Mouse (Mus musculus) A20 (cell line): Measurements from ENCODE around the gene Ch25h.

Source experiments
- DNase-seq: peaks from one replicate; pipeline ENCODE4 v3.0.0-alpha.2; 2011; ENCODE audit warnings: low read depth, low spot score

The Ch25h gene

GRCm38 (mm10) chr19:34474991-34475971 lies at the start of gene Ch25h:
TSS of gene Ch25h (minus strand) at chr19:34475164.
- no peak for DNase-seq

GRCm38 (mm10) chr19:34524646-34525045 lies 49.7 kb upstream of the Ch25h start:
- DNase-seq, result no peak

GRCm38 (mm10) chr19:34523106-34523725 lies 48.3 kb upstream of the Ch25h start:
- DNase-seq, result no peak

- peak; percentile 68 for DNase-seq
Measured at GRCm38 (mm10) chr19:34521978-34522377, 47.0 kb upstream of the Ch25h start.

- DNase-seq, result peak; percentile 57
Measured at GRCm38 (mm10) chr19:34521361-34521760, 46.4 kb upstream of the Ch25h start.

GRCm38 (mm10) chr19:34520051-34520450 lies 45.1 kb upstream of the Ch25h start:
- no peak for DNase-seq

- DNase-seq, result no peak
Measured at GRCm38 (mm10) chr19:34519646-34520045, 44.7 kb upstream of the Ch25h start.

GRCm38 (mm10) chr19:34518786-34519185 lies 43.8 kb upstream of the Ch25h start:
- no peak for DNase-seq

GRCm38 (mm10) chr19:34517812-34518594 lies 43.0 kb upstream of the Ch25h start:
- no peak for DNase-seq

GRCm38 (mm10) chr19:34517197-34517596 lies 42.2 kb upstream of the Ch25h start:
- DNase-seq, result no peak

GRCm38 (mm10) chr19:34516346-34516745 lies 41.4 kb upstream of the Ch25h start:
- no peak for DNase-seq

- DNase-seq, result no peak
Measured at GRCm38 (mm10) chr19:34515681-34516080, 40.7 kb upstream of the Ch25h start.

- DNase-seq, result no peak
Measured at GRCm38 (mm10) chr19:34511528-34511927, 36.6 kb upstream of the Ch25h start.

GRCm38 (mm10) chr19:34510717-34511116 lies 35.8 kb upstream of the Ch25h start:
- DNase-seq, result no peak

- DNase-seq, result no peak
Measured at GRCm38 (mm10) chr19:34505161-34505721, 30.3 kb upstream of the Ch25h start.

- peak; percentile 77 for DNase-seq
Measured at GRCm38 (mm10) chr19:34500763-34501162, 25.8 kb upstream of the Ch25h start.

- no peak for DNase-seq
Measured at GRCm38 (mm10) chr19:34496353-34496752, 21.4 kb upstream of the Ch25h start.

- no peak for DNase-seq
Measured at GRCm38 (mm10) chr19:34493859-34494258, 18.9 kb upstream of the Ch25h start.

GRCm38 (mm10) chr19:34483547-34483946 lies 8.6 kb upstream of the Ch25h start:
- peak; percentile 66 for DNase-seq

- no peak for DNase-seq
Measured at GRCm38 (mm10) chr19:34474228-34474990, 555 bp downstream of the Ch25h start.

GRCm38 (mm10) chr19:34471703-34472102 lies 3.3 kb downstream of the Ch25h start:
- DNase-seq, result no peak
